Mouse (Mus musculus): Measurements from ENCODE around the gene Rs1. TPM values are rescaled to one million over a fixed set of nuclear protein-coding genes. Genes with fewer than 3 reads are reported as not detected.
"Not testable (repeated sequence)": the region's sequence is repeated elsewhere in the genome, so short reads cannot be mapped to it uniquely, and the experiment has no call there.

Gene Rs1
- 0.10 TPM in 1 of 2 replicates, not detected in the other for polyA plus RNA-seq (2015; fragmentation: Nextera tagmentation; extraction: Ambion mirVana)

DNA sequence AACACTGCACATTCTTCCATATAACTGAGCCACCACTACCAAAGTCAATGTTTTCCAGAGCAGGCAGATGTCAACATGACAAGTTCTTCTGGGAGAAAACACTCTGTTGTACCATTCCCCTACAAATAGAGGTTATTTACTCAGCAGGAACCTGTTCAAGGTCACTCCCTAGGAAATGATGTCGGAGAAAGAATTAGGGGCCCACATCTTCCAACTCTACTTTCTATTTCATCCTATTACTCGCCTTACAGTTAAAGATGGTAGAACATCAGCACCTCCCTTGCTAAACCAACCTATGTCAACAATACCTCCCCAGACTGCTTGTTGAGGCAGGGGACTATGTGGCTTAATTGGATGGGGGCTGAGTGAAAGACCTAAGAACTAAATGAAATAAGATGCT lies at the start of gene Rs1:
TSS of gene Rs1 (plus strand) at position 301 of the 400 bp plus-strand sequence.
- WGBS = 82% methylated on average over 2 of the region's 2 CpGs
- Histone ChIP-seq H3K4me3 (ENCODE audit: low read depth, low read length) (peak within 1 kb of the TSS; percentile 45), H3K4me1 (ENCODE audit: control insufficient read depth, insufficient read depth, low read length) (no peaks in the 10 kb centered on the region), H3K27me3 (ENCODE audit: control insufficient read depth, insufficient read depth, low read depth, low read length) (peaks cover 5% of the 10 kb centered on the region), H3K9me3 (replicated peaks; ENCODE audit: control insufficient read depth, low read length, poor library complexity, severe bottlenecking) (no peaks in the 10 kb centered on the region), H3K4me2 (ENCODE audit: low read length) (peak within 1 kb of the TSS; percentile 48), H3K36me3 (ENCODE audit: control insufficient read depth, insufficient read depth, low read length) (no peaks in the 10 kb centered on the region), H3K27ac (ENCODE audit: low read length) (no peak within 1 kb of the TSS), H3K9ac (ENCODE audit: low read depth, low read length) (no peak within 1 kb of the TSS)
- ATAC-seq = no peak

- Histone ChIP-seq H3K36me3 (ENCODE audit: control insufficient read depth, insufficient read depth, low read length) (no peaks in the 10 kb centered on the region), H3K4me3 (ENCODE audit: low read depth, low read length) (no peak within 1 kb of the TSS), H3K4me2 (ENCODE audit: low read length) (no peak within 1 kb of the TSS), H3K27me3 (ENCODE audit: control insufficient read depth, insufficient read depth, low read depth, low read length) (no peaks in the 10 kb centered on the region; the same call in 1 of the 2 replicates), H3K9ac (ENCODE audit: low read depth, low read length) (no peak within 1 kb of the TSS), H3K4me1 (ENCODE audit: control insufficient read depth, insufficient read depth, low read length) (no peaks in the 10 kb centered on the region), H3K9me3 (replicated peaks; ENCODE audit: control insufficient read depth, low read length, poor library complexity, severe bottlenecking) (no peaks in the 10 kb centered on the region), H3K27ac (ENCODE audit: low read length) (no peak within 1 kb of the TSS)
- ATAC-seq = no peak
- 81% methylated on average over 5 of the region's 5 CpGs for WGBS
Observed at GRCm38 (mm10) chrX:160735650-160736049, 32.2 kb upstream of the Rs1 start, which contains the start of gene Ppef1. TSS of gene Ppef1 (minus strand) at chrX:160735765.

DNA sequence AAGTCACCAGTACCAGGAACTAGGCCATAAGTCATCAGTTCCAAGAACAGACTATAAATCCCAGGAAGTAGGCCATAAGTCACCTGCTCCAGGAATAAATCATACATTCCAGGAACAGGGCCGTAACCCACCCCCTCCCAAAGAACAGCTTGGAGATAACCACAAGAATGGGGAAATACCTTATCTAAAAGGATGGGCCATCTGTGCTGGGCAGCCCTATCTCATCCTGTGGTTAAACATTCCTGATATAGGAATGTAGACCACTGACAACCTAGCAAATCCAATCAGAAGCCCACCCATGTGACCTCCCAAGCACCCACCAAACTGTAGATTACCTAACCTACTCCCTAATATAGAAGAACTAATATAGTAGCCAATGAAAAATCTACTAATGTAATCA lies 22.4 kb upstream of the Rs1 start:
- ATAC-seq = no peak
- Histone ChIP-seq H3K4me1 (ENCODE audit: control insufficient read depth, insufficient read depth, low read length) (no peaks in the 10 kb centered on the region), H3K9me3 (replicated peaks; ENCODE audit: control insufficient read depth, low read length, poor library complexity, severe bottlenecking) (no peaks in the 10 kb centered on the region), H3K27ac (ENCODE audit: low read length) (no peak overlapping the region), H3K4me3 (ENCODE audit: low read depth, low read length) (no peak overlapping the region), H3K9ac (ENCODE audit: low read depth, low read length) (no peak overlapping the region), H3K27me3 (ENCODE audit: control insufficient read depth, insufficient read depth, low read depth, low read length) (no peaks in the 10 kb centered on the region), H3K4me2 (ENCODE audit: low read length) (no peak overlapping the region), H3K36me3 (ENCODE audit: control insufficient read depth, insufficient read depth, low read length) (no peaks in the 10 kb centered on the region)
- 100% methylated on average over 1 of the region's 1 CpGs for WGBS

- H3K4me3 ChIP-seq (ENCODE audit: low read depth, low read length) = no peak overlapping the region
- no peaks in the 10 kb centered on the region for H3K9me3 ChIP-seq (replicated peaks; ENCODE audit: control insufficient read depth, low read length, poor library complexity, severe bottlenecking)
- ATAC-seq = no peak
- no peaks in the 10 kb centered on the region for H3K4me1 ChIP-seq (ENCODE audit: control insufficient read depth, insufficient read depth, low read length)
- WGBS = 82% methylated on average over 1 of the region's 1 CpGs
- H3K27me3 ChIP-seq (ENCODE audit: control insufficient read depth, insufficient read depth, low read depth, low read length) = no peaks in the 10 kb centered on the region
- H3K36me3 ChIP-seq (ENCODE audit: control insufficient read depth, insufficient read depth, low read length) = no peaks in the 10 kb centered on the region
- no peak overlapping the region for H3K9ac ChIP-seq (ENCODE audit: low read depth, low read length)
- no peak overlapping the region for H3K4me2 ChIP-seq (ENCODE audit: low read length)
- H3K27ac ChIP-seq (ENCODE audit: low read length) = no peak overlapping the region
Observed at GRCm38 (mm10) chrX:160748653-160749052, 19.2 kb upstream of the Rs1 start.

GRCm38 (mm10) chrX:160750808-160751207 lies 17.0 kb upstream of the Rs1 start:
- no peaks in the 10 kb centered on the region for H3K4me1 ChIP-seq (ENCODE audit: control insufficient read depth, insufficient read depth, low read length)
- H3K4me3 ChIP-seq (ENCODE audit: low read depth, low read length) = no peak overlapping the region
- H3K36me3 ChIP-seq (ENCODE audit: control insufficient read depth, insufficient read depth, low read length) = no peaks in the 10 kb centered on the region
- H3K9ac ChIP-seq (ENCODE audit: low read depth, low read length) = no peak overlapping the region
- 96% methylated on average over 8 of the region's 8 CpGs for WGBS
- ATAC-seq = no peak
- H3K4me2 ChIP-seq (ENCODE audit: low read length) = no peak overlapping the region
- peaks cover 5% of the 10 kb centered on the region; the same call in 1 of the 2 replicates for H3K27me3 ChIP-seq (ENCODE audit: control insufficient read depth, insufficient read depth, low read depth, low read length)
- no peak overlapping the region for H3K27ac ChIP-seq (ENCODE audit: low read length)
- no peaks in the 10 kb centered on the region for H3K9me3 ChIP-seq (replicated peaks; ENCODE audit: control insufficient read depth, low read length, poor library complexity, severe bottlenecking)

GRCm38 (mm10) chrX:160765389-160766232 lies 2.2 kb upstream of the Rs1 start:
- Histone ChIP-seq H3K27ac (ENCODE audit: low read length) (no peak overlapping the region), H3K9me3 (replicated peaks; ENCODE audit: control insufficient read depth, low read length, poor library complexity, severe bottlenecking) (no peaks in the 10 kb centered on the region), H3K9ac (ENCODE audit: low read depth, low read length) (no peak overlapping the region), H3K4me1 (ENCODE audit: control insufficient read depth, insufficient read depth, low read length) (no peaks in the 10 kb centered on the region), H3K36me3 (ENCODE audit: control insufficient read depth, insufficient read depth, low read length) (no peaks in the 10 kb centered on the region), H3K4me2 (ENCODE audit: low read length) (peak overlapping the region; percentile 49), H3K4me3 (ENCODE audit: low read depth, low read length) (peak overlapping the region; percentile 45), H3K27me3 (ENCODE audit: control insufficient read depth, insufficient read depth, low read depth, low read length) (peaks cover 5% of the 10 kb centered on the region; the same call in 1 of the 2 replicates)
- WGBS = 25% methylated on average over 30 of the region's 30 CpGs
- peak; percentile 97 for ATAC-seq

DNA sequence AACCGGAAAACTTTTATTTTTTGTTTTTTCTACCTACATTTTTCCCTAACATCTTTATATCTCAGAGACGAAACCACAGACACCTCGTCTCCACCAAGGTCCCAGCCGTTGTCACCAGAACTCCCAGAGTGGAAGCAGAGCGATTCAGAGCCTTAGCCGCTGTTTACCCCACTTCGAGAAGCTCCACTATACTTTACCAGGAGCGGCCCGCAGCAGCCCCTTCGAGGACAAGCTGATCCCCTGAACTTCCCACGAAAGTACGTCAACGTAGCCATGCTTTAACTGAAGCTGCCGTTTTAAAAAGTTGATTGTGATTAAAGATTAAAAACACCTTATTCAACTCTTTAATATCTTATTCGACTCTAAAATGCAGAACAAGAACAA lies 1.6 kb upstream of the Rs1 start:
- Histone ChIP-seq H3K9ac (ENCODE audit: low read depth, low read length) (no peak overlapping the region), H3K4me3 (ENCODE audit: low read depth, low read length) (peak overlapping the region; percentile 45), H3K27ac (ENCODE audit: low read length) (no peak overlapping the region), H3K4me2 (ENCODE audit: low read length) (peak overlapping the region; percentile 48), H3K27me3 (ENCODE audit: control insufficient read depth, insufficient read depth, low read depth, low read length) (peaks cover 5% of the 10 kb centered on the region), H3K9me3 (replicated peaks; ENCODE audit: control insufficient read depth, low read length, poor library complexity, severe bottlenecking) (no peaks in the 10 kb centered on the region), H3K4me1 (ENCODE audit: control insufficient read depth, insufficient read depth, low read length) (no peaks in the 10 kb centered on the region), H3K36me3 (ENCODE audit: control insufficient read depth, insufficient read depth, low read length) (no peaks in the 10 kb centered on the region)
- 27% methylated on average over 15 of the region's 15 CpGs for whole genome bisulfite sequencing
- ATAC-seq = peak; percentile 88

GRCm38 (mm10) chrX:160769622-160770021 lies 1.8 kb downstream of the Rs1 start:
- H3K9ac ChIP-seq (ENCODE audit: low read depth, low read length); H3K4me2 ChIP-seq (ENCODE audit: low read length); H3K4me1 ChIP-seq (ENCODE audit: control insufficient read depth, insufficient read depth, low read length); H3K27ac ChIP-seq (ENCODE audit: low read length); H3K9me3 ChIP-seq (replicated peaks; ENCODE audit: control insufficient read depth, low read length, poor library complexity, severe bottlenecking); ATAC-seq; H3K36me3 ChIP-seq (ENCODE audit: control insufficient read depth, insufficient read depth, low read length); H3K4me3 ChIP-seq (ENCODE audit: low read depth, low read length); H3K27me3 ChIP-seq (ENCODE audit: control insufficient read depth, insufficient read depth, low read depth, low read length): not testable (repeated sequence)
- 85% methylated on average over 5 of the region's 5 CpGs for WGBS

DNA sequence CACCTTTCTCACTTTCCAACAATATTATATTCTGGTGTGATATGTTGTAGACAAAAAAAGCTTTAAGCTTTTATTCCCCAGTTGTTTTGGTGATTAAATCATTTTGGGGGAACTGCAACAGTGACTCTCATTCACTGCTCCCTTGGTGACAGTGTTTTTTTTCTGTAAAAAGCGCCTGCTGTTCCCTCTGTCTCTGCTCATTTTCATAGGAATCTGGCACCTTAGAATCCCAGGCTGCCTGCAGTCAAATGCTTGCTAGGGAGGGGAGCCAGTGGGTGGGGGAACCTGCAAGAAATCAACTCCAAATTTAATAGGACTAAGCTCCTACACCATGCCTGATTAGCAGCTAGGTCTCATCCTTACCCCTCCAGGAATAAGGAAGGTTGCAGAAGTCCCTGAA lies 5.2 kb downstream of the Rs1 start:
- H3K4me1 ChIP-seq (ENCODE audit: control insufficient read depth, insufficient read depth, low read length) = no peaks in the 10 kb centered on the region
- 18% methylated on average over 1 of the region's 1 CpGs for WGBS
- no peak overlapping the region for H3K27ac ChIP-seq (ENCODE audit: low read length)
- no peaks in the 10 kb centered on the region for H3K9me3 ChIP-seq (replicated peaks; ENCODE audit: control insufficient read depth, low read length, poor library complexity, severe bottlenecking)
- H3K4me3 ChIP-seq (ENCODE audit: low read depth, low read length) = no peak overlapping the region
- no peaks in the 10 kb centered on the region for H3K36me3 ChIP-seq (ENCODE audit: control insufficient read depth, insufficient read depth, low read length)
- H3K27me3 ChIP-seq (ENCODE audit: control insufficient read depth, insufficient read depth, low read depth, low read length) = no peaks in the 10 kb centered on the region; the same call in 1 of the 2 replicates
- H3K9ac ChIP-seq (ENCODE audit: low read depth, low read length) = no peak overlapping the region
- no peak overlapping the region for H3K4me2 ChIP-seq (ENCODE audit: low read length)
- no peak for ATAC-seq
